Mouse (Mus musculus): ENCODE results near the gene Denr. TPM values are rescaled to one million over a fixed set of nuclear protein-coding genes. Genes with fewer than 3 reads are reported as not detected.

Gene Denr
- polyA plus RNA-seq, 1 experiment, result 88.1 TPM

GRCm38 (mm10) chr5:123933957-123934591 is 27.1 kb downstream of the Denr start:
- Histone ChIP-seq H3K4me3 (ENCODE audit: insufficient read depth, low read depth, low read length) (no peak overlapping the region), H3K27ac (replicated peaks; ENCODE audit: low read depth, low read length) (no peak overlapping the region), H3K4me1 (ENCODE audit: control insufficient read depth, insufficient read depth, insufficient read length, low read length) (peaks cover 2% of the 10 kb centered on the region)

- H3K4me1 ChIP-seq (ENCODE audit: control insufficient read depth, insufficient read depth, insufficient read length, low read length), result peaks cover 2% of the 10 kb centered on the region
- no peak overlapping the region for H3K27ac ChIP-seq (replicated peaks; ENCODE audit: low read depth, low read length)
- H3K4me3 ChIP-seq (ENCODE audit: insufficient read depth, low read depth, low read length), result no peak overlapping the region
These were observed 29.0 kb downstream of the Denr start for GRCm38 (mm10) chr5:123935931-123936330.

- Histone ChIP-seq H3K4me1 (ENCODE audit: control insufficient read depth, insufficient read depth, insufficient read length, low read length) (no peaks in the 10 kb centered on the region), H3K4me3 (ENCODE audit: insufficient read depth, low read depth, low read length) (no peak overlapping the region), H3K27ac (replicated peaks; ENCODE audit: low read depth, low read length) (no peak overlapping the region)
These were observed 31.5 kb downstream of the Denr start for GRCm38 (mm10) chr5:123938479-123938878.

GRCm38 (mm10) chr5:123946546-123946945 is 39.6 kb downstream of the Denr start:
- Histone ChIP-seq H3K4me1 (ENCODE audit: control insufficient read depth, insufficient read depth, insufficient read length, low read length) (no peaks in the 10 kb centered on the region), H3K27ac (replicated peaks; ENCODE audit: low read depth, low read length) (no peak overlapping the region), H3K4me3 (ENCODE audit: insufficient read depth, low read depth, low read length) (no peak overlapping the region)

GRCm38 (mm10) chr5:123947041-123947761 is 40.2 kb downstream of the Denr start:
- H3K27ac ChIP-seq (replicated peaks; ENCODE audit: low read depth, low read length), result no peak overlapping the region
- no peaks in the 10 kb centered on the region for H3K4me1 ChIP-seq (ENCODE audit: control insufficient read depth, insufficient read depth, insufficient read length, low read length)
- no peak overlapping the region for H3K4me3 ChIP-seq (ENCODE audit: insufficient read depth, low read depth, low read length)

GRCm38 (mm10) chr5:123952365-123953045 is 45.5 kb downstream of the Denr start:
- no peak overlapping the region for H3K4me3 ChIP-seq (ENCODE audit: insufficient read depth, low read depth, low read length)
- H3K27ac ChIP-seq (replicated peaks; ENCODE audit: low read depth, low read length), result no peak overlapping the region
- H3K4me1 ChIP-seq (ENCODE audit: control insufficient read depth, insufficient read depth, insufficient read length, low read length), result no peaks in the 10 kb centered on the region

GRCm38 (mm10) chr5:123957213-123957612 is 50.2 kb downstream of the Denr start:
- no peaks in the 10 kb centered on the region for H3K4me1 ChIP-seq (ENCODE audit: control insufficient read depth, insufficient read depth, insufficient read length, low read length)
- no peak overlapping the region for H3K27ac ChIP-seq (replicated peaks; ENCODE audit: low read depth, low read length)
- H3K4me3 ChIP-seq (ENCODE audit: insufficient read depth, low read depth, low read length), result no peak overlapping the region

GRCm38 (mm10) chr5:123959018-123959417 is 52.0 kb downstream of the Denr start:
- Histone ChIP-seq H3K4me1 (ENCODE audit: control insufficient read depth, insufficient read depth, insufficient read length, low read length) (no peaks in the 10 kb centered on the region), H3K4me3 (ENCODE audit: insufficient read depth, low read depth, low read length) (no peak overlapping the region), H3K27ac (replicated peaks; ENCODE audit: low read depth, low read length) (no peak overlapping the region)

- Histone ChIP-seq H3K4me1 (ENCODE audit: control insufficient read depth, insufficient read depth, insufficient read length, low read length) (no peaks in the 10 kb centered on the region), H3K4me3 (ENCODE audit: insufficient read depth, low read depth, low read length) (no peak overlapping the region), H3K27ac (replicated peaks; ENCODE audit: low read depth, low read length) (no peak overlapping the region)
These were observed 53.2 kb downstream of the Denr start for GRCm38 (mm10) chr5:123960129-123960528.

- H3K4me1 ChIP-seq (ENCODE audit: control insufficient read depth, insufficient read depth, insufficient read length, low read length), result no peaks in the 10 kb centered on the region
- H3K27ac ChIP-seq (replicated peaks; ENCODE audit: low read depth, low read length), result no peak overlapping the region
- no peak overlapping the region for H3K4me3 ChIP-seq (ENCODE audit: insufficient read depth, low read depth, low read length)
These were observed 54.1 kb downstream of the Denr start for GRCm38 (mm10) chr5:123961046-123961445.

- Histone ChIP-seq H3K4me1 (ENCODE audit: control insufficient read depth, insufficient read depth, insufficient read length, low read length) (no peaks in the 10 kb centered on the region), H3K4me3 (ENCODE audit: insufficient read depth, low read depth, low read length) (no peak overlapping the region), H3K27ac (replicated peaks; ENCODE audit: low read depth, low read length) (no peak overlapping the region)
These were observed 57.2 kb downstream of the Denr start for GRCm38 (mm10) chr5:123964208-123964607.

- Histone ChIP-seq H3K27ac (replicated peaks; ENCODE audit: low read depth, low read length) (no peak overlapping the region), H3K4me1 (ENCODE audit: control insufficient read depth, insufficient read depth, insufficient read length, low read length) (no peaks in the 10 kb centered on the region), H3K4me3 (ENCODE audit: insufficient read depth, low read depth, low read length) (no peak overlapping the region)
These were observed 59.8 kb downstream of the Denr start for GRCm38 (mm10) chr5:123966759-123967158.

GRCm38 (mm10) chr5:123968468-123968867 is 61.5 kb downstream of the Denr start:
- no peaks in the 10 kb centered on the region for H3K4me1 ChIP-seq (ENCODE audit: control insufficient read depth, insufficient read depth, insufficient read length, low read length)
- no peak overlapping the region for H3K4me3 ChIP-seq (ENCODE audit: insufficient read depth, low read depth, low read length)
- H3K27ac ChIP-seq (replicated peaks; ENCODE audit: low read depth, low read length), result no peak overlapping the region

- no peak overlapping the region for H3K27ac ChIP-seq (replicated peaks; ENCODE audit: low read depth, low read length)
- no peaks in the 10 kb centered on the region for H3K4me1 ChIP-seq (ENCODE audit: control insufficient read depth, insufficient read depth, insufficient read length, low read length)
- H3K4me3 ChIP-seq (ENCODE audit: insufficient read depth, low read depth, low read length), result no peak overlapping the region
These were observed 62.2 kb downstream of the Denr start for GRCm38 (mm10) chr5:123969216-123969615.

- H3K4me3 ChIP-seq (ENCODE audit: insufficient read depth, low read depth, low read length), result no peak overlapping the region
- peaks cover 5% of the 10 kb centered on the region for H3K4me1 ChIP-seq (ENCODE audit: control insufficient read depth, insufficient read depth, insufficient read length, low read length)
- H3K27ac ChIP-seq (replicated peaks; ENCODE audit: low read depth, low read length), result no peak overlapping the region
These were observed 63.6 kb downstream of the Denr start for GRCm38 (mm10) chr5:123970576-123970975.
